In genomic region chr8:82939912-82940311, GRCm38 (mm10) we compare ENCODE assay signal across 9 mouse cellular contexts.
DNase-seq lines count a peak whose midpoint lies in the region; ATAC-seq lines count a peak whose summit lies in the region.
"Had no signal": no experiment of that assay in that cellular context is flagged by ENCODE, and none has a peak within 500 bp of the region (broad histone marks: within the 10 kb centered on the region; RNA-seq: fewer than 3 reads in every experiment).

No protein-coding gene starts in this region.

- H3K27ac ChIP-seq in embryonic facial prominence, embryonic 15.5 days (replicated peaks) = 0 out of 2 replicates have a peak overlapping the region, but pooled peaks have one; percentile 22
- 0 out of 2 replicates have a peak overlapping the region, but pooled peaks have one; percentile 2 for H3K27ac ChIP-seq in liver, embryonic 13.5 days
- H3K27ac ChIP-seq: liver, embryonic 15.5 days had no signal

- no peak overlapping the region for H3K9ac ChIP-seq in embryonic facial prominence, embryonic 15.5 days
- H3K9ac ChIP-seq in liver, embryonic 13.5 days = no peak overlapping the region
- H3K9ac ChIP-seq: liver, embryonic 15.5 days had no signal

- ATAC-seq in embryonic facial prominence, embryonic 15.5 days (ENCODE audit: insufficient number of reproducible peaks, low FRiP score, low TSS enrichment, low read depth) = no peak; the same call in 1 of the 2 replicates
- ATAC-seq in hematopoietic stem cell, adult 5-6 weeks (replicated peaks in 1 of 2; ENCODE audit: insufficient read depth in 1 of 2, low FRiP score in 2 of 2, low TSS enrichment in 1 of 2, low read depth in 1 of 2, poor library complexity in 2 of 2, severe bottlenecking in 2 of 2) = peak; percentile 93
- peak; percentile 50 for ATAC-seq in liver, embryonic 13.5 days (ENCODE audit: low read depth)

- peaks cover 34% of the 10 kb centered on the region for H3K4me1 ChIP-seq in embryonic facial prominence, embryonic 15.5 days
- H3K4me1 ChIP-seq in liver, embryonic 13.5 days (replicated peaks) = no peaks in the 10 kb centered on the region
- H3K4me1 ChIP-seq: liver, embryonic 15.5 days had no signal

- H3K9me3 ChIP-seq in embryonic facial prominence, embryonic 15.5 days (replicated peaks) = no peaks in the 10 kb centered on the region
- no peaks in the 10 kb centered on the region for H3K9me3 ChIP-seq in liver, embryonic 13.5 days (replicated peaks)
- H3K9me3 ChIP-seq: liver, embryonic 15.5 days had no signal

- 18% methylated on average over 6 of the region's 6 CpGs for WGBS in embryonic facial prominence, embryonic 15.5 days
- WGBS in liver, embryonic 13.5 days (ENCODE audit: insufficient replicate concordance) = 10% methylated on average over 6 of the region's 6 CpGs

- H3K4me2 ChIP-seq in embryonic facial prominence, embryonic 15.5 days (replicated peaks) = no peak overlapping the region
- H3K4me2 ChIP-seq in liver, embryonic 13.5 days = no peak overlapping the region
- H3K4me2 ChIP-seq: liver, embryonic 15.5 days had no signal

- H3K4me3 ChIP-seq in embryonic facial prominence, embryonic 15.5 days (replicated peaks) = no peak overlapping the region
- no peak overlapping the region for H3K4me3 ChIP-seq in liver, embryonic 13.5 days (replicated peaks)
- H3K4me3 ChIP-seq: liver, embryonic 15.5 days had no signal

- no peaks in the 10 kb centered on the region for H3K27me3 ChIP-seq in embryonic facial prominence, embryonic 15.5 days
- no peaks in the 10 kb centered on the region for H3K27me3 ChIP-seq in liver, embryonic 13.5 days
- H3K27me3 ChIP-seq in splenic B cell, adult 2 months (ENCODE audit: control insufficient read depth, insufficient read depth, low read length, poor library complexity, severe bottlenecking) = no peaks in the 10 kb centered on the region
- H3K27me3 ChIP-seq: liver, embryonic 15.5 days had no signal

- DNase-seq in right cerebral cortex, adult 18-20 months = peak; percentile 26
- DNase-seq in right cerebral cortex, postnatal 25 days = no peak
- DNase-seq in liver, embryonic 13.5 days = no peak
- DNase-seq in splenic B cell, adult 2 months (ENCODE audit: low read depth, low spot score) = peak; percentile 2
- no peak for DNase-seq in retina, embryonic 14.5 days (ENCODE audit: low spot score)
- DNase-seq in cerebellum, postnatal 36 days = no peak

- H3K36me3 ChIP-seq in embryonic facial prominence, embryonic 15.5 days = no peaks in the 10 kb centered on the region
- no peaks in the 10 kb centered on the region for H3K36me3 ChIP-seq in liver, embryonic 13.5 days
- no peaks in the 10 kb centered on the region for H3K36me3 ChIP-seq in splenic B cell, adult 2 months (ENCODE audit: control insufficient read depth, insufficient read depth, low read length, poor library complexity, severe bottlenecking)
- H3K36me3 ChIP-seq: liver, embryonic 15.5 days had no signal

Comparison
In these comparisons a context has a peak if more than half of its experiments do, and no peak if none do; other contexts are left out.
1. DNase-seq: peak in right cerebral cortex, adult 18-20 months (single experiment) and splenic B cell, adult 2 months (single experiment); none in right cerebral cortex, postnatal 25 days (single experiment), liver, embryonic 13.5 days (single experiment), retina, embryonic 14.5 days (single experiment) and cerebellum, postnatal 36 days (0 of 2).